Mouse (Mus musculus): ENCODE data around the gene Fgfr2. TPM values are rescaled to one million over a fixed set of nuclear protein-coding genes. Genes with fewer than 3 reads are reported as not detected.

The Fgfr2 gene
- polyA plus RNA-seq, 1 experiment from 2014 or later = 93.6 TPM

- H3K27ac ChIP-seq (ENCODE audit: low read depth, low read length) = no peak within 1 kb of the TSS
- 71% methylated on average over 9 of the region's 9 CpGs for WGBS
- H3K9ac ChIP-seq (ENCODE audit: low read length) = no peak within 1 kb of the TSS
These were observed 2349.1 kb downstream of the Fgfr2 start, which contains the start of gene Btbd16 for GRCm38 (mm10) chr7:130773914-130774630. Btbd16 (plus strand) TSS chr7:130774069.

GRCm38 (mm10) chr7:130773171-130773830, 2349.8 kb downstream of the Fgfr2 start:
- DNase-seq (ENCODE audit: low spot score) (peak; percentile 71), ATAC-seq (replicated peaks; ENCODE audit: low FRiP score) (no peak)
- Histone ChIP-seq H3K9me3 (ENCODE audit: control insufficient read depth, low read length) (no peaks in the 10 kb centered on the region), H3K4me3 (ENCODE audit: low read depth, low read length) (no peak overlapping the region), H3K4me2 (ENCODE audit: low read depth, low read length, severe bottlenecking) (no peak overlapping the region), H3K27me3 (ENCODE audit: control insufficient read depth, insufficient read depth, low read length) (no peaks in the 10 kb centered on the region), H3K4me1 (replicated peaks; ENCODE audit: control insufficient read depth, insufficient read depth, low read length) (no peaks in the 10 kb centered on the region), H3K27ac (ENCODE audit: low read depth, low read length) (no peak overlapping the region), H3K36me3 (ENCODE audit: control insufficient read depth, insufficient read depth, low read length) (no peaks in the 10 kb centered on the region), H3K9ac (ENCODE audit: low read length) (no peak overlapping the region)
- WGBS = 66% methylated on average over 11 of the region's 11 CpGs

More at GRCm38 (mm10) chr7:130773914-130774630, 2349.1 kb downstream of the Fgfr2 start, which contains the start of gene Btbd16:
- Histone ChIP-seq H3K4me1 (replicated peaks; ENCODE audit: control insufficient read depth, insufficient read depth, low read length) (no peaks in the 10 kb centered on the region), H3K36me3 (ENCODE audit: control insufficient read depth, insufficient read depth, low read length) (no peaks in the 10 kb centered on the region), H3K4me2 (ENCODE audit: low read depth, low read length, severe bottlenecking) (no peak within 1 kb of the TSS), H3K9me3 (ENCODE audit: control insufficient read depth, low read length) (no peaks in the 10 kb centered on the region), H3K4me3 (ENCODE audit: low read depth, low read length) (no peak within 1 kb of the TSS), H3K27me3 (ENCODE audit: control insufficient read depth, insufficient read depth, low read length) (no peaks in the 10 kb centered on the region)
- ATAC-seq (replicated peaks; ENCODE audit: low FRiP score) (no peak), DNase-seq (ENCODE audit: low spot score) (no peak)

GRCm38 (mm10) chr7:130770707-130771106, 2352.4 kb downstream of the Fgfr2 start:
- Histone ChIP-seq H3K4me2 (ENCODE audit: low read depth, low read length, severe bottlenecking) (no peak overlapping the region), H3K4me1 (replicated peaks; ENCODE audit: control insufficient read depth, insufficient read depth, low read length) (no peaks in the 10 kb centered on the region), H3K27me3 (ENCODE audit: control insufficient read depth, insufficient read depth, low read length) (no peaks in the 10 kb centered on the region), H3K9ac (ENCODE audit: low read length) (no peak overlapping the region), H3K9me3 (ENCODE audit: control insufficient read depth, low read length) (no peaks in the 10 kb centered on the region), H3K4me3 (ENCODE audit: low read depth, low read length) (no peak overlapping the region), H3K27ac (ENCODE audit: low read depth, low read length) (no peak overlapping the region), H3K36me3 (ENCODE audit: control insufficient read depth, insufficient read depth, low read length) (no peaks in the 10 kb centered on the region)
- 39% methylated on average over 3 of the region's 3 CpGs for WGBS
- no peak for ATAC-seq (replicated peaks; ENCODE audit: low FRiP score)
- DNase-seq (ENCODE audit: low spot score) = peak; percentile 88

DNA sequence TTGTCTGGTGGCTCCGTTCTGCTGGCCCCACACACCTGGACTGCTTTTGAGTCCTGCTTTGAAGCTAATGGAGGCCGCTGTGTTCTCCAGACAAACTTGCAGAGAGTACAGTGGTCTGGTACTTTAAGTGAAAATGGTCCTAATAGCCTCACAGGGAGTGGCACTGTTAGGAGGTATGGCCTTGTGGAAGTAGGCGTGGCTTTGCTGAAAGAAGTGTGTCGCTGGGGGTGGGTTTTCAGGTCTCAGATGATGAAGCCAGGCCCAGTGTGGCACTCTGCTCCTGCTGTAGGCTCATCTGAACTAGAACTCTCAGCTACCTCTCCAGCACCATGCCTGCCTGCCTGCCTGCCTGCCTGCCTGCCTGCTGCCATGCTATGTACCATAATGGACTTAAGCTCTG, 2355.0 kb downstream of the Fgfr2 start:
- 88% methylated on average over 4 of the region's 4 CpGs for WGBS

DNA sequence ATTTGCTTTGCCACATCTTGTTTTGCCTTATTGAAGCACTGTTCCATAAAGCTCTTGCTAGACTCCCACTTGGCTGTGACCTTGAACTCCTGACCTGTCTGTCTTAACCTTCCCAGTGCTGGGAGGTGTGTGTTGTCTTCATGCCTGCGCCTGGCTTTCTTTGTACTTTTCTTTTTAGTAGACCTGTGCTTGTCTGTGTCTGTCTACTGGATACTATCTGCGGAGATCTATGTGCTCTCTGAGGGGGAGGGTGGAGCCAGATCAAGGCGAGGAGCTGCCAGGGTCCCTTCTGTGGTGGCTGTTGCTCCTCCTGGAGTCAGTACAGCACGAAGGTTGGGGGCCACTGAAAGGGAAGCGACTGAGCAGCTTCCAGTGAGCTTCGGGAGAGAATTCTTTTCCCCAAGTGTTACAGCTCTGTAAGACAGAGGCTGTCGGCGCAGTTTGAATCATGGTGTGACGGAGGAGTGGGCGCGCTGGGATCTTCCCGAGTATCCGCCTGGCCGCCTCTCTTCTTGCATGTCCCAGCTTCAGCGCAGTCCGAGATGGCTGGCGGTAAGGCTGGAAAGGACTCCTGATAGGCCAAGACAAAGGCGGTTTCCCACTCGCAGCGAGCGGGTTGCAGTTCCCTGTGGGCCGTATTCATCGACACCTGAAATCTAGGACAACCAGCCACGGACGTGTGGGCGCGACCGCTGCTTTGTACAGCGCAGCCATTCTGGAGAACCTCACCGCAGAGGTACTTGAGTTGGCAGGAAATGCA, 2356.6 kb downstream of the Fgfr2 start:
- H3K27ac ChIP-seq (ENCODE audit: low read depth, low read length) = no peak overlapping the region
- 79% methylated on average over 30 of the region's 30 CpGs for WGBS
- no peak overlapping the region for H3K9ac ChIP-seq (ENCODE audit: low read length)
- no peak for ATAC-seq (replicated peaks; ENCODE audit: low FRiP score)
- H3K9me3 ChIP-seq (ENCODE audit: control insufficient read depth, low read length) = no peaks in the 10 kb centered on the region
- no peak overlapping the region for H3K4me2 ChIP-seq (ENCODE audit: low read depth, low read length, severe bottlenecking)
- no peaks in the 10 kb centered on the region; the same call in 1 of the 2 replicates for H3K36me3 ChIP-seq (ENCODE audit: control insufficient read depth, insufficient read depth, low read length)
- no peak overlapping the region for H3K4me3 ChIP-seq (ENCODE audit: low read depth, low read length)
- no peaks in the 10 kb centered on the region for H3K4me1 ChIP-seq (replicated peaks; ENCODE audit: control insufficient read depth, insufficient read depth, low read length)
- no peaks in the 10 kb centered on the region for H3K27me3 ChIP-seq (ENCODE audit: control insufficient read depth, insufficient read depth, low read length)
- DNase-seq (ENCODE audit: low spot score) = no peak

More for the DNA sequence above, 2355.0 kb downstream of the Fgfr2 start:
- ATAC-seq (replicated peaks; ENCODE audit: low FRiP score) (no peak), DNase-seq (ENCODE audit: low spot score) (no peak)
- Histone ChIP-seq H3K27me3 (ENCODE audit: control insufficient read depth, insufficient read depth, low read length) (no peaks in the 10 kb centered on the region), H3K4me2 (ENCODE audit: low read depth, low read length, severe bottlenecking) (no peak overlapping the region), H3K9me3 (ENCODE audit: control insufficient read depth, low read length) (no peaks in the 10 kb centered on the region), H3K36me3 (ENCODE audit: control insufficient read depth, insufficient read depth, low read length) (no peaks in the 10 kb centered on the region; the same call in 1 of the 2 replicates), H3K27ac (ENCODE audit: low read depth, low read length) (no peak overlapping the region), H3K4me1 (replicated peaks; ENCODE audit: control insufficient read depth, insufficient read depth, low read length) (no peaks in the 10 kb centered on the region), H3K4me3 (ENCODE audit: low read depth, low read length) (no peak overlapping the region), H3K9ac (ENCODE audit: low read length) (no peak overlapping the region)

DNA sequence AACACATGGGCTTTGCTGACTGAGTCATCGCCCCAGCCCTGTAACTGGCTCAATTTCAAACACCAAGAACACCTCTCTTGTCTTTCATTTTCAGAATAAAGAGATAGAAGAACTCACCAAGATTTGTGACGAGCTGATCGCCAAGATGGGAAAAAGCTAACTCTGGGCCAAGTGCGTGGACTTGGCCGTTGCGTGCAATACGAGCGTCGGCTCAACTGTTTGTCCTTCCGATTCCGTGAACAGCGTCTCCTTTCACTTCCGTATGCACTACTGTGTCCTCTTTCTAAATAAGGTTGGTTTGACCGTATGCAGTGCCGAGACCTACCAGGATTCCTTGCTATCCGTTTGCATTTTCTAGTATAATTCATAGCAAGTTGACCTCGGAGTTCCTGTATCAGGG, 2359.0 kb downstream of the Fgfr2 start:
- Histone ChIP-seq H3K4me1 (replicated peaks; ENCODE audit: control insufficient read depth, insufficient read depth, low read length) (no peaks in the 10 kb centered on the region), H3K4me3 (ENCODE audit: low read depth, low read length) (no peak overlapping the region), H3K9ac (ENCODE audit: low read length) (no peak overlapping the region), H3K27me3 (ENCODE audit: control insufficient read depth, insufficient read depth, low read length) (no peaks in the 10 kb centered on the region), H3K4me2 (ENCODE audit: low read depth, low read length, severe bottlenecking) (no peak overlapping the region), H3K36me3 (ENCODE audit: control insufficient read depth, insufficient read depth, low read length) (no peaks in the 10 kb centered on the region; the same call in 1 of the 2 replicates), H3K27ac (ENCODE audit: low read depth, low read length) (no peak overlapping the region), H3K9me3 (ENCODE audit: control insufficient read depth, low read length) (no peaks in the 10 kb centered on the region)
- no peak for DNase-seq (ENCODE audit: low spot score)
- no peak for ATAC-seq (replicated peaks; ENCODE audit: low FRiP score)
- 97% methylated on average over 17 of the region's 17 CpGs for WGBS

GRCm38 (mm10) chr7:130762071-130762897, 2360.9 kb downstream of the Fgfr2 start:
- Histone ChIP-seq H3K27ac (ENCODE audit: low read depth, low read length) (0 out of 2 replicates have a peak overlapping the region, but pooled peaks have one; percentile 37), H3K4me3 (ENCODE audit: low read depth, low read length) (no peak overlapping the region), H3K36me3 (ENCODE audit: control insufficient read depth, insufficient read depth, low read length) (no peaks in the 10 kb centered on the region; the same call in 1 of the 2 replicates), H3K27me3 (ENCODE audit: control insufficient read depth, insufficient read depth, low read length) (no peaks in the 10 kb centered on the region), H3K4me2 (ENCODE audit: low read depth, low read length, severe bottlenecking) (no peak overlapping the region), H3K4me1 (replicated peaks; ENCODE audit: control insufficient read depth, insufficient read depth, low read length) (no peaks in the 10 kb centered on the region), H3K9me3 (ENCODE audit: control insufficient read depth, low read length) (no peaks in the 10 kb centered on the region), H3K9ac (ENCODE audit: low read length) (no peak overlapping the region)
- DNase-seq (ENCODE audit: low spot score) (peak; percentile 81), ATAC-seq (replicated peaks; ENCODE audit: low FRiP score) (peak; percentile 73)
- 40% methylated on average over 17 of the region's 17 CpGs for WGBS
